Comparison of ENCODE assay signal across 18 mouse cellular contexts in genomic region chr2:67901574-67901973, GRCm38 (mm10).
"Had no signal": no experiment of that assay in that cellular context is flagged by ENCODE, and none has a peak within 500 bp of the region (broad histone marks: within the 10 kb centered on the region; RNA-seq: fewer than 3 reads in every experiment).

No protein-coding gene starts in this region.

- H3K4me2 ChIP-seq: kidney, embryonic 15.5 days; limb, embryonic 12.5 days; limb, embryonic 15.5 days; liver, embryonic 13.5 days; midbrain, embryonic 11.5 days; midbrain, embryonic 15.5 days; stomach, embryonic 15.5 days had no signal

- H3K9ac ChIP-seq: kidney, embryonic 15.5 days; limb, embryonic 12.5 days; limb, embryonic 15.5 days; liver, embryonic 13.5 days; midbrain, embryonic 15.5 days; stomach, embryonic 15.5 days had no signal

- H3K4me1 ChIP-seq: kidney, embryonic 15.5 days; limb, embryonic 12.5 days; limb, embryonic 15.5 days; liver, embryonic 13.5 days; midbrain, embryonic 15.5 days; stomach, embryonic 15.5 days had no signal

- H3K27me3 ChIP-seq: kidney, embryonic 15.5 days; limb, embryonic 12.5 days; limb, embryonic 15.5 days; liver, embryonic 13.5 days; midbrain, embryonic 15.5 days; stomach, embryonic 15.5 days had no signal

- H3K27ac ChIP-seq: kidney, embryonic 15.5 days; limb, embryonic 12.5 days; limb, embryonic 15.5 days; liver, embryonic 13.5 days; midbrain, embryonic 15.5 days; stomach, embryonic 15.5 days had no signal

- DNase-seq: kidney, adult 11 months; kidney, adult 8-10 months; kidney, postnatal 10 days; kidney, postnatal 36 days; left cerebral cortex, postnatal 4 days; liver, embryonic 13.5 days; lung, adult 2 months; lung, postnatal 14 days; lung, postnatal 4 days; right cerebral cortex, postnatal 25 days; spleen, adult 18-20 months; thymus, postnatal 25 days had no signal

- ATAC-seq: midbrain, embryonic 15.5 days had no signal

- H3K36me3 ChIP-seq: kidney, embryonic 15.5 days; limb, embryonic 12.5 days; limb, embryonic 15.5 days; liver, embryonic 13.5 days; midbrain, embryonic 15.5 days; stomach, embryonic 15.5 days had no signal

- H3K9me3 ChIP-seq: kidney, embryonic 15.5 days; limb, embryonic 12.5 days; limb, embryonic 15.5 days; liver, embryonic 13.5 days; midbrain, embryonic 15.5 days; stomach, embryonic 15.5 days had no signal

- H3K4me3 ChIP-seq: kidney, embryonic 15.5 days; limb, embryonic 12.5 days; limb, embryonic 15.5 days; liver, embryonic 13.5 days; midbrain, embryonic 15.5 days; stomach, embryonic 15.5 days had no signal
